Mouse (Mus musculus): Measurements from ENCODE around the gene Sec14l5.

DNA sequence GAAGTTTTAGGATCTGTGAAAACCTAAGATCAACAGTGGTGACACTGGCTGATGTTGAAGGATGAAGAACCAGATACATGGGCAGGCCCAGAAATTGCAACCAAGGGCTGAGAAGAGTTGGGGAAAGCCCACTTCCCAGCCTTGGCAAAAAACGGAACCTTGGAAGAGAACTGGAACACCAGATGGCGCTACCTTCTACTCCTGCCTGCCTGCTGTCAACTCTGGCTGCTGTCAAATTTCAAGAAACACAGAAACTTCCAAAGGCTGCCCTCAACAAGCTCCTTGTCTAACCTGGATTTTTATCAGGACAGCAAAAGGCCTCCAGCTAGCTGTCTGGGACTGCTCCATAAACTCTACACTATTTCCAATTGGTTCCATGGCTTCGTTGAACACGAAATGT lies 55.8 kb downstream of the Sec14l5 start:
- TF ChIP-seq CTCF (IDR thresholded peaks at IDR 0.05; ENCODE audit: low read depth, low read length) (peak; percentile 71), POLR2A (IDR thresholded peaks at IDR 0.05; ENCODE audit: extremely low read depth, insufficient read depth, low read length) (no peak)
